Mouse (Mus musculus): ENCODE results near the gene Prr19. TPM values are rescaled to one million over a fixed set of nuclear protein-coding genes. Genes with fewer than 3 reads are reported as not detected.

Gene Prr19
- 0.13 TPM in 1 of 2 replicates, not detected in the other for polyA plus RNA-seq (2015; fragmentation: Nextera tagmentation; extraction: Ambion mirVana)

GRCm38 (mm10) chr7:25301063-25301462, at the start of gene Prr19:
TSS of gene Prr19 (plus strand) at chr7:25301411.

GRCm38 (mm10) chr7:25267301-25267750, 33.9 kb upstream of the Prr19 start, which contains the start of gene Cic:
TSS of gene Cic (plus strand) at chr7:25267704.

GRCm38 (mm10) chr7:25297454-25298325, 3.5 kb upstream of the Prr19 start, which contains the start of gene Pafah1b3:
TSS of gene Pafah1b3 (minus strand) at chr7:25297986.

GRCm38 (mm10) chr7:25305956-25306613, 4.9 kb downstream of the Prr19 start, which contains the start of gene Tmem145:
TSS of gene Tmem145 (plus strand) at chr7:25306106.

GRCm38 (mm10) chr7:25316532-25317445, 15.6 kb downstream of the Prr19 start, which contains the start of gene Megf8:
TSS of gene Megf8 (plus strand) at chr7:25317164.

Other genes with a start within 250 kb of the Prr19 start
- 4.1 and 5.5 TPM in 2 replicates for gene Grik5, start 229.1 kb upstream of the Prr19 start, polyA plus RNA-seq (2015; fragmentation: Nextera tagmentation; extraction: Ambion mirVana)
- 14.3 and 18.7 TPM in 2 replicates for gene Zfp574, start 228.8 kb upstream of the Prr19 start, polyA plus RNA-seq (2015; fragmentation: Nextera tagmentation; extraction: Ambion mirVana)
- gene Pou2f2, start 121.7 kb upstream of the Prr19 start, polyA plus RNA-seq (2015; fragmentation: Nextera tagmentation; extraction: Ambion mirVana) = 4.9 and 12.6 TPM in 2 replicates
- 12.6 and 13.3 TPM in 2 replicates for gene Dedd2, start 80.8 kb upstream of the Prr19 start, polyA plus RNA-seq (2015; fragmentation: Nextera tagmentation; extraction: Ambion mirVana)
- 1.5 and 2.4 TPM in 2 replicates for gene Zfp526, start 80.0 kb upstream of the Prr19 start, polyA plus RNA-seq (2015; fragmentation: Nextera tagmentation; extraction: Ambion mirVana)
- 8.4 and 10.2 TPM in 2 replicates for gene Gsk3a, start 63.6 kb upstream of the Prr19 start, polyA plus RNA-seq (2015; fragmentation: Nextera tagmentation; extraction: Ambion mirVana)
- 7.6 and 8.3 TPM in 2 replicates for gene Erf, start 50.6 kb upstream of the Prr19 start, polyA plus RNA-seq (2015; fragmentation: Nextera tagmentation; extraction: Ambion mirVana)
- gene Cic, start 33.7 kb upstream of the Prr19 start, polyA plus RNA-seq (2015; fragmentation: Nextera tagmentation; extraction: Ambion mirVana) = 21.1 and 23.1 TPM in 2 replicates
- 102 and 162 TPM in 2 replicates for gene Pafah1b3, start 3.4 kb upstream of the Prr19 start, polyA plus RNA-seq (2015; fragmentation: Nextera tagmentation; extraction: Ambion mirVana)
- 3.8 and 7.2 TPM in 2 replicates for gene Tmem145, start 4.7 kb downstream of the Prr19 start, polyA plus RNA-seq (2015; fragmentation: Nextera tagmentation; extraction: Ambion mirVana)
- gene Megf8, start 15.8 kb downstream of the Prr19 start, polyA plus RNA-seq (2015; fragmentation: Nextera tagmentation; extraction: Ambion mirVana) = 7.3 and 8.4 TPM in 2 replicates
- gene Cnfn, start 68.3 kb downstream of the Prr19 start, polyA plus RNA-seq (2015; fragmentation: Nextera tagmentation; extraction: Ambion mirVana) = 0.87 and 12.3 TPM in 2 replicates
- 12.9 and 34.8 TPM in 2 replicates for gene Lipe, start 97.3 kb downstream of the Prr19 start, polyA plus RNA-seq (2015; fragmentation: Nextera tagmentation; extraction: Ambion mirVana)
- gene Cxcl17, start 111.5 kb downstream of the Prr19 start, polyA plus RNA-seq (2015; fragmentation: Nextera tagmentation; extraction: Ambion mirVana) = 0.43 TPM in 1 of 2 replicates, not detected in the other
- gene Ceacam1, start 176.2 kb downstream of the Prr19 start, polyA plus RNA-seq (2015; fragmentation: Nextera tagmentation; extraction: Ambion mirVana) = 9.0 and 17.7 TPM in 2 replicates
- 0.08 TPM in 1 of 2 replicates, not detected in the other for gene Ceacam2, start 238.4 kb downstream of the Prr19 start, polyA plus RNA-seq (2015; fragmentation: Nextera tagmentation; extraction: Ambion mirVana)

Measured in adrenal gland, postnatal 0 days (tissue).